Mouse (Mus musculus) left cerebral cortex, adult 18-20 months (tissue): Measurements from ENCODE around the gene Ngly1. TPM values are rescaled to one million over a fixed set of nuclear protein-coding genes. Genes with fewer than 3 reads are reported as not detected.
"Not testable (repeated sequence)": the region's sequence is repeated elsewhere in the genome, so short reads cannot be mapped to it uniquely, and the experiment has no call there.

ENCODE experiments used
- DNase-seq, 2 experiments: peaks; one replicate each; pipeline ENCODE4 v3.0.0; 2021 to 2022; ENCODE audit warnings: low spot score in 2 of 2, mixed read lengths in 1 of 2
- total RNA-seq, 2 experiments: library from RNA; stranded (reverse); gene quantifications; 2 replicates each; pipeline ENCODE4 v1.2.3; 2021

The Ngly1 gene
- total RNA-seq, 2 experiments from 2014 or later: 26.3 to 27.4 TPM

DNA sequence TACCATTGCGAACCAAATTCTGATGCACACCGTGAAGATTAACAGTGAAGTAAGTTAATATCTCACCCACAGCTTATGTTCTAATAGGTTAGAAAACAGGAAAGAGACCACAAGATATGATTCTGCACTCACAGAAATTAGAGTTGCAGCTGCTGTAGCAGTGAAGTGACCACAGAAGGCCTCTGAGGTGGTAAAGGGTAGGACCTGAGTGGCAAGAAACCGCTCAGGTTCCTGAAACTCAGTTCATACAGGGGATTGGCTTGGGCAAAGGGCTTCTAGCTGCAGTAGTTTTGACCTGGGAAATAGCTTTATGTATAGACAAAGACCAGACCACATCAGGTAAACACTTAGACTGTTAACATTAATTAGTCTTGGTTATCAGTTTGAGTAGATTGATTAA is 6.7 kb downstream of the Ngly1 start:
- no peak for DNase-seq

DNA sequence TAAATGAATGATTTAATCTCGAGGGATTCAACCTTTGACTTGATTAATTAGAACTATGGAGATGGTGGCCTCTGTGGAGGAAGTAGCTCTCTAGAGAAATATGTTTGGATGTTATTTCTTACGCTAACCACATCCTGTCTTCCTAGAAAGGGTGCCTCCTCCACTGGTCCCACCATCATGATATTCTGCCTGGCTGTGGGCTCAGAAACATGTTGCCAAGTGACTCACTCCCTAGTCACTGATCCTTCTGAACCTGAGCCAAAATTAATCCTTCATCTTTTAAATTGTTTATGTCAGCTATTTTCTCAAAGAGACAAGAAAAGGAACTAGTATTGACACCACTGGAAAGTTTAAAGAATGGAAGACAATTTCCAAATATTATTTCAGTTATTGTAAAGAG is 7.1 kb downstream of the Ngly1 start:
- DNase-seq: no peak

DNA sequence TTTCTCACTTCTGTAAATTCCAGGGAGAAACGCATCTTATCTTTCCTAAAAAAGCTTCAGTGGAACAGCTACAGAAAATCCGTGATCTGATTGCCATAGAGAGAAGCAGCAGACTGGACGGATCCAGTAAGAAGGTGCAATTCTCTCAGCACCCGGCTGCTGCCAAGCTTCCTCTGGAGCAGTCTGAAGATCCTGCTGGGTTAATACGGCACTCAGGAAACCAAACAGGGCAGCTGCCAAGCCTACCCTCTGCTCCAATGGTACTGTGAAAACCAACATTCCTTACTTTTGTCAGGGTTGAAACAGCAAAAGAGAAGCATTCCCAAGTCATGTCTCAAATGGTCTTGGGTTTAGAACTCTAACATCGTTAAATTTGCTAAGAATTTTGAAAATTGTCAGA is 11.5 kb downstream of the Ngly1 start:
- peak; percentile 9 to 20 for DNase-seq

DNA sequence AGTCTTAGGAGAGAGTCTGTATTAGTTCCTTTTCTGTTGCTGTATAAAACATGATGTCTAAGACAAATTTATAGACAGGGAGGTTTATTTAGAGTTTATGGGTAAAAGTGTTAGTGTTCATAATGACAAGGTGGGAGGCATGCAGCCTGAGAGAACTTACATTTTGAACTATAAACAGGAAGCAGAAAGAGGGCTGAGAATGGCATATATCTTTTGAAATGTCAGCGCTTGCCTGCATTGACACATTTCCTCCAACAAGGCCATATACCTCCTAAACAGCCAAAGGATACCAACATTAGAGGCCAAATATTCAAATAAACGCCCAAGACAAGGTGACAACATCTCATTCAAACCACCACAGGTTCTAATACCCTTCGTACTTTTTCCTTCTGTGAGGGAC is 12.8 kb downstream of the Ngly1 start:
- no peak for DNase-seq

DNA sequence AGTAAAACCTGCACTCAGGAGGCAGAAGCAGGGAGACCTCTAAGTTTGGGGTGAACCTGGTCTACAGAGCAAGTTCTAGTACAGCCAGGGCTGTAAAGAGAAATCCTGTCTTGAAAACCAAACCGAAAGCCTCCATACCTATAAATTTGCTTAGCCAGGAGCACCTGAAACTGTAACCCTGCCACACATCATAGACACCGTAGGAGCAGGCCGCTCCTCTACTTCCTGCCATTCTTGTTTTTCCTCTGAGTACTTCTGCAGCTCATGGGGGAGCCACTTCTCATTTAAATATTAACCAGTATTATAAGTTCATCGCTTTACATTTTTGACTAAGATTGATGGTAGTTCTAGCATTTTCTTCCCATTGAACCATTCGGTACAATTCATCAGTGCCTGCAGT is 17.9 kb downstream of the Ngly1 start:
- DNase-seq: no peak

DNA sequence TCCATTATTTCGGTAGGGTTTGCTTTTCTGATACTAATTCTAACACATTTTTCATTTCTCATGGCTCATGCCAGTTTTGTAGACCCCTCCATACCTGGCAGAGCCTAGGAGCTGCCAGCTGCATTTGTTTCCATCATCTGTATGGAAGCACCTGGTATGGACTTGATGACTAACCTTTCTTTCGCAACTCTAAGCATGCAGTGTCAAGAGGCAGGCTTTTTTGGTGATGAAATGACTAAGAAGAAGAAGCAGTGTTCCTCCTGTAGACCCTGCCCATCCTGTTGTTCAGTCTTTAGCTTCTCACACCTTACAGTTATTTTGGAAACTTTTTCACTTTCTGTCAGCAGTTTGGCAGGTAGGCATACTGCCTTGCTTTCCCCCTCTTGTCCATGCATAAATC is 20.7 kb downstream of the Ngly1 start:
- no peak for DNase-seq

DNA sequence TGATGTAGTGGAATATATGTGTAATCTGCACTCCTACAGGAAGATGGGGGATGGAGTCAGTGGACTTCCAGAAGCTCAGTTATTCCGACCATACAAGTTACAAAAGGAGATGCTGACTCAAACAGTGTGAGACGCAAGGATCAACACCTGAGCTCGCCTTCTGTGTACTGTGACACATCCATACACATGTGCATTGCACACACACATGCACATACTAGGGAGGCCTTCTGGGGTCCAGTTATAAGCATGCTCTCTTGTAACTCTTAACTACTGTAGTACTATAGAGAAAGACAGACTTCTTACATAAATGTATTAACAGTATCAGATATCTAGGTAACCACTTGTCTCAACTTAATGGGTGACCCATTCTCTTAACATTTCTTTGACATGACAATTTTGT is 24.6 kb downstream of the Ngly1 start:
- no peak for DNase-seq

DNA sequence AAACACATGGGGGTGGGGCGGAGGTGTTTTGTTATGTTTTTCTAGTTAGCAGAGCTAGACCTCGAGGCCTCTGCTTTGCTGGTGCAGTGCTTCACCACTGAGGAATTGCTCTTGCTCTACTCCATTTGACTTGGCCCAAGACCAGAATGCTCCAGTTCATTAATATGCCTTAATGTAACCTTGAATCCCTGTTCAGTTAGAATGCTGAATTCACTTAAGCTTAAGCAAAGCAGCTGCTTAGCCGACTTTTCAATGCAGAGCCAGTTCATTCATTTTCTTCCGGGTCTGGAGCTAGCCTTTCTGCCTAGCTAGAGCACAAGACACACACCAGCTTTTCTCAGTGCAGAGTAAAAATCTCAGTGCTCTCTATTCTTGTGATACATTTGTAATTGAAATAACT is 30.1 kb downstream of the Ngly1 start:
- no peak for DNase-seq

DNA sequence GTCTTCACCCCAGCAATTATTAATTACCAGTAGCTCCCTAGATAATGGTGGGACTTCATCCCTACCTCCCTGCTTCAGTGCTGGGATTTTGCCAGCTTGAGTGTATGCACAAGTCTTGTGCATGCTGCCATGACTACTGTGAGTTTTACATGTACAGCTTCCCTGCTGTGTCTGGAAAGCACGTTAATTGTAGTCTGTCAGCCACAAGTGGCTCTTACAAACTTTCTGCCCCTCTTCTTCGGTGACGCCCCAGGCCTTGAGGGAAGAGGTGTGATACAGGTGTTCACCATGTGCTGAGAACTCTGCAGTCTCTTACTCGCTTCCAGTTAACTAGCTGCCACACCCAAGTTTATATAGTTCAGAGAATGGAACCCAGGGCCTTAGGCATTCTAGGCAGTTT is 34.9 kb downstream of the Ngly1 start:
- no peak for DNase-seq

DNA sequence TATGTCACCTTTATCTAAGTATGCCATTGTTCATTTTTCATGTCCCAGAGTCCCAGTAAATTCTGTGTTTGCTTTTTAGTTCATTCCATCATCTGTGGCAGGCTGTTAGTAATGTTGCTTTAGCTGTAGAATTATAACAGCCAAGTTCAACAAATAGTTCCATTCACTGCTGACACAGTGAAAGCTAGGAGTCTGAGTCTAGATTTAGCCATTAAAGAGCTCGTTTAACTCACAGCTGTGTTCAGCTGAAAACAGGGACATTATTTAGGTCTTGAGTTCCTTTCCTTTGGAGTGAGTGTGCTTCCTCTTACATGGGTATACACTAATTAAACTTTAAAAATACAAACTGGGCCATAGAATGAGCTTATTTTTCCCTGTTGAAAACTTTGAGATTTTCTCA is 43.3 kb downstream of the Ngly1 start:
- no peak for DNase-seq

DNA sequence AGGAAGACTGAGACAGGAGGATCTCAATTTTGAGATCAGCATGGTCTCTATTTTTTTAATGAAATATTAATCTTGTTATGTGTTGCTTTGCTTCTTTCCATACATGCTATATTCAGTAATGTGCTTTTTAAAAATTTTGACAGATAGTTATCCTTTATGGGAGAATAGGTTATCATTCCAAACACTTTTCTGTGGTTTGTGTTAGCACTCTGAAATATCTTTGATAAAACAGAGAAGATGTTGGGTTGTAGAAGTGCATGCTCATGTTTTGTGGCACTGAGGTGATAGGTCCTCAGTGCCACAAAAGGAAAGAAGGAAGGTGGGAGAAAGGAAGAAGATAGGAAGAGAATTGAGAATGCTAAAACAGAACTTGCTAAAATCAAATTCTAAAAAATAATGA is 43.9 kb downstream of the Ngly1 start:
- no peak for DNase-seq

DNA sequence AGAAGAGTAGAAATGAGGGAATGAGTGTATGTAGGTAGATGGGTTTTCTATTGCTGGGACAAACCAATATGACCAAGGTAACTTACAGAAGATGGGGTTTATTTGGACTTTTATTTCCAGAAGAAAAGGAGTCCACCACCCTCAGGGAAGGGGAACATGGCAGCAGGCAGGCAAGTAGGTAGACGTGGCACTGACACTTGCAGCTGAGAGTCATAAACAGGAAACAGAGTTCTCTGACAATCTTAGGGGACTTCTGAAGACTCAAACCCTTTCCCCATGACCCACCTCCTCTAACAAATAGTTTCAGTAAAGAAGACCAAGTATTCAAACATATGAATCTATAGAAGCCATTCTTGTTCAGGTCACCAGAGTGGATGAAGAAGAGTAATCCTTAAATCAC is 44.8 kb downstream of the Ngly1 start:
- DNase-seq: no peak

DNA sequence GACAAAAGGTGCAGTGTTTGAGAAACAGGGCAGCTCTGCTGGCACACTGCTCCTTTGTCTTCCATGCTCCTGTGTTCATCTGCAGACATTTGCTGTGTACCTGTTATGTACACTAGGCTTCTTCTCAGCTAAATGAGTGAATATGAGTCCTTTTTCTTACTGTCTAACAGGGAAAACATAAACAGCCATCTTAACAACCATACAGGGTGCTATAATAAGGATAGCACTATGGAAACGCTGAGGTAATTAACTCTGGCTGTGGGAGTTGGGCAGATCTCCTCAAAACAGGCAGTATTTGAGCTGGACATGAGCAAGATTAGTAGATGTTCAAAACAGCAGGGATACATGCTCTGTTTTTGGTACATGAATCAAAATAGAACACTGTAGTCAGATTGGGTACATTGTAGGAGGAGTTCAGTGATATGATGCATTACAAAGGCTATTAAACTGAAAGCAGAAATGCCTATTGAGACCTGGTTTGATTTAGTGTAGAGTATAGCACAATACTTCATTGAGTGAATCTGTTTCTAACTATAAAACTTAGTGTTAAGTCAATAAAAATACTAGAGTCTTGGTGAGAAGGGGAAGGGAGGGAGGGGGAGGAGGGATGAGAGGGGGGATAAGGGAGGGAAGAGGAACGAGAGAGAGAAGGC is 47.9 kb downstream of the Ngly1 start:
- no peak for DNase-seq

DNA sequence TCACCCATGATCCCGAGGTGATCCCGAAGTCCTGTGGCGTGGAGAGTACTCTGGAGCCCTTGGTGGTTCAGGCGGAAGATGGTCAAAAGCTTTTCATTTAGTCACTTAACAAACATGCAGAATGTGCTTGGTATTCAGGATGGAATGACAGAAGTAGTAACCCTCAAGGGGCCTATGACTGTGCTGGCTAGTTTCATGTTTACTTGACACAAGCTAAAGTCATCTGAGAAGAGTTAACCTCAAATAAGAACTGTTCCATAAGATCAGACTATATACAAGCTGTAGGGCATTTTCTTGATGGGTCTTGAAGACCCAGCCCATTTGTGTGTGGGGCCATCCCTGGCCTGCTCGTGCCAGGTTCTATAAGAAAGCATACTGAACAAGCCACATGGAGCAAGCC is 52.7 kb downstream of the Ngly1 start:
- no peak for DNase-seq

DNA sequence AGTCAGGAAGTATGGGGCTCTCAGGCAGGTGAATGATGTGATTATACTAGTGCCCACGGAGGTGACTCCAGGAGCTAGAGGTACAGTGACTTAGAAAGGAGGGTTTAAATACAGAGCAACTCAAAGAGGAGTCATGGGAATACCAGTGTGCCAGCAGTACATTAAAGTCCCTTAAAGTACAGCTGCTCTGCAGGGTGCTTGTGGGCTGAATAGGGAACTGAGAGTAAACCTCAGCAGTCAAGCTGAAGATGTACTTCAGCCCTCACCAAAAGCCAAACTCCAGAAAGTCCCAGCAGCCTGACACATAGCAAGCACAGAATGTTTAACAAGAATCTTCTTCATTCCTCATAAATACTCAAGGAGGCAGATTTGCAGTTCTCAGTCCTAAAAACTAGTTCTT is 53.6 kb downstream of the Ngly1 start:
- DNase-seq: no peak

DNA sequence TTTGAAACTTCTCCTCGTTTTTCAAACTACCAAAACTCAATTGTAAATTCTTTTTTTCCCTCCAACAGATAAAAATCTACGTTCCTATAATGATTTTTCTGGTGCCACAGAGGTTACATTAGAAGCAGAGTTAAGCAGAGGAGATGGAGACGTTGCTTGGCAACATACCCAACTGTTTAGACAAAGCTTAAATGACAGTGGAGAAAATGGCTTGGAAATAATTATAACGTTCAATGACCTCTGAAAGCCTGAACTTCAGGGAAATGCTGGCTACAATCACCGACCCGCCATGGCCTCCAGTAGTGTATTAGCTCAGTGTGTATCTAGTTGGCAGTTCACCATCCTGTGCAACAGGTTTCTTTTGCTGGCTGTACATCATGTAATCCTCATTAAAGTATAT is 61.7 kb downstream of the Ngly1 start:
- DNase-seq: no peak

DNA sequence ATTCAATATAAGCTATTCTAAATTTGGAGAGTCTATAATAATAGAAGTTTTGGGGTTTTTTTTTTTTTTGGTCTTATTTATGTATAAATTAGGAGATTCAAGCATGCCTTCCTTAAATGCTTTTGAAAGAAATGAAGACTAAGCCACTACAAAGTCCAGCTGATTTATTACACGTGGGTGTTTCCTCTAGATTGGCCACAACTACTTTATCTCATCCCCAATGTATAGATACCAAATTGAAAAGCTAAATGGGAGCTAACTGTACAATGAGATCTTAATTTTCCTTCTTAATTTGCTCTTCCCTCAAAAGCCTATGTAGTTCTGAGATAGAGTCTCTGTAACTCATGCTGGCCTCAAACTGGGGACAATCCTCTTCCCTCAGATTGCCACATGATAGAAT is 63.5 kb downstream of the Ngly1 start:
- no peak for DNase-seq

DNA sequence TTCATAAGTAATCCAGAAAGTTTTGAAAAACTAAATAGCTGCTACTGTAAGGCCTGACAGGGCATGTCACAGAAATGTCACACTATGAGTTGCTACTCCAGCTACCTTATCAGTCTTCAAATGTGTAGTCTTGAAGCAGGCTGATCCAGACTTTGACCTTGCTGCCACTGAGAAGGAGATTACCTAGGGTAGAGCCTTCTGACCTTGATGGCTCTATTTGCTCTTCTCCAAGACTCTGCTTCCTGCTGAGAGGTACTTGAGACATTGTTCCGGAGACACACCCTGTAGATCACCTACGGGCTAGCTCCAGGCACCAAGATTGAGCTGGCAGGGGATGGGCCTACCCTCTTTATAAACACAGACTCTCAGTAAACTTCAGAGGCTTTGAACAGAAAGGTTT is 64.0 kb downstream of the Ngly1 start:
- DNase-seq: not testable (repeated sequence)

DNA sequence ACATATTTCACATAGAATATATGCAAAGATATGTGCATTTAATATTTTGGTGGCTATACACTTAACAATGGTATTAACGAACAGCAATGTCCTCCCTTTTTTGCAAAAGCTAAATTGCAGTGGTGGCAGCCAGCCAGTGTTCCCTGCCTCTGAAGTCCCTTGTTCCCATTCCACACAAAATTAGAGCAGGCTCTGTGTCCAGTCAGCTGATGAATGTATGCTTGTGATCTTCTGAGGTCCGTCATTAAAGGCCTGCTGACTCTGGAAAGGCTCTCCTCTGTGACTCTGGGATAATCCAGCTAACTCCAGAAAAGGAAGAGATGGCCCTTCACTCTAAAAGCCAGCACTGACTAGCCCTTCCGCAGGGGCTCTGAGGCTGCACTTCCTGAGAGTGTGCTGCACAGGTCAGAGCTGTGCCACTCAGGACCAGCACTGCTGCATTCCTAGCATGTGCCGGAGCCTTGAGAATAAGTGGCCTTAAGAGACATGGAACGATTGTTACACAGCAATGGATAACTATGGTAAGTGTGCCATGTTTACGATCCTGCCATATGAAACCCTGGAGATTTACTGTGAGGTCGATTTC is 64.9 kb downstream of the Ngly1 start:
- peak in 1 of 2 experiments; percentile 9 for DNase-seq

DNA sequence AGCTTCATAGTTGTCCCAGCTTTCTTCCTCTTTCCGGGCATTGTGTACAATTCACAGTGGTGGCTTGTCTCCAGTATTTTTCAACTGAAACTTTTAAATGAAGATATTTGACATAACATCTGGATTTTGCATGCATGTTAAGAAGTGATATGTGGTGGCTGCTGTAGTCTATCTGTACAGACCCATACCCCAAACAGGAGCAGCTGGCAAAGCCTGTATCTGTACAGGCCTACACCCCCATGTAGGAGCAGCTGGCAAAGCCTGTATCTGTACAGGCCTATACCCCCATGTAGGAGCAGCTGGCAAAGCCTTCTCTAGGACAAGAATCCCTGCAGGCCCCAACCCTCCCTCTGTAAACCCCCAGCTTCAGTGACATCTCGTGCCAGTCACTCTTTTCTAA is 65.8 kb downstream of the Ngly1 start:
- no peak for DNase-seq

DNA sequence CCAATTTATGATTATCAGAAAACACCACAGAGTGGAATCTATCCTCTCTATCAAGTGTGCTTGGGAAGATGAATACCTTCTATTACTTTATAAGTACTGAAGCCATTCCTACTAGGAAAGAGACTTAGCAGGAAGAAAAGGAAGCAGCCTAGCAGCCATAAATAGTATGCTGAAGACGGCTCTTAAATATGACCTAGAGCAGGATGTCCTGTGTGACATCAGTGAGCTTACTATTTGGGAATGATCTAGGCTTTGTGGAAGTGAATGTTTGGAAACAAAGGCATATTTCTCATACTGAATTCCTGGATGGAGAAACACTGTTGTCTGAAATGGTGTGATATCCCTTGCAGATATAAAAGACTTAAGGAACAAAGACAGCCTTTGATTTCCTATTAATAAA is 67.6 kb downstream of the Ngly1 start:
- DNase-seq: no peak

DNA sequence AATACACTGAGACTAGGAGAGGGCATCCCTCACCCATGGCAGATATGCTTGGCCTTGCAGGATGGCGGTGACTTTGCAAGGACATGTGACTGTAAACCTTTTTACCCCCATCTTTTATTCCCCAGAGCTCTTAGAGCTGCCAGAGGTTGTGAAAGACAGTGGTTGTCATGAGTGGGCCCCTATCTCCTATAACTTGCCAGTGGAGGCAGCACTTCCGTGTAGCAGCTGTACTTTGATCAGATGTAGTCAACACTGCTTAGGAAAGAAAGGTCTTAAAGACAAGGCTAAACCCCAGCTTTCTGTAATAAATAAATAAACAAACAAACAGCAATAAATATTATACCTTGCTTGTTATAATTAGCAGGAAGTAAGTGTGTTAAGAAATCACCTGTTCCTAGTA is 70.7 kb downstream of the Ngly1 start:
- DNase-seq: no peak

DNA sequence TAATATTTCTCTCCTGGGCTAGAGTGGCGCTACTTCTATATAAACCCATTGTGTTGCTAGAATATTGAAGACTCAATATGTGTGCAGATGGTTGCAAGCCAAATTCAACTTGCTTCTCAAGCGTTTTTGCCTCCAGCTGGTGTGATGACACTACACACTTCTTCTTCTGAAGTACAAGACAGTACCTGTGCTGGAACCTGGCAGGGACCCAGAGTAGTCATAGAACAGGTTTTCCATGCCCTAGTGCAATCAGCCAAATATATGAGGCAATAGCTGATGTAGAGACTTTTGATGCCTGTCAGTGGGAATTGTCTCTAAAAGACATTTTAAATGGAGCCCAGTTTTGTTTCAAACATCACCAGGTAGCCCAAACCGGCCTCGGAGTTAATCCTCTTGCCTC is 75.3 kb downstream of the Ngly1 start:
- DNase-seq: no peak

DNA sequence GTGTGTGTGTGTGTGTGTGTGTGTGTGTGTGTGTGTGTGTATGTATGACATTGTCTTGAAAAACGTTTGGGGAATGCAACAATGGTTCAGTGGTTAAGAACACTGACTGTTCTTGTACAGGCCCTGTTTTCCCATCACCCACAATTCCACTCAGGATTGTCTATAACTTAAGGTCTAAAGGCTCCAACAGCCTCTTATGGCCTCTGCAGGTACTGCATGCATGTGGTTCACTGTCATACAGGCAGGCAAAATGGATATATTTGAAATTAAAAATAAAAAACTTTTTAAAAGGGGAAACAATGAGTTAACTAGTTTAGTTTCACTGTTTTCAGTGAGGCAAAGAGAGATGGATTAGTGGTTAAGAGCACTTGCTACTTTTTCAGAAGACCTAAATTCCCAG is 76.1 kb downstream of the Ngly1 start:
- DNase-seq: no peak
